Mouse (Mus musculus) lung, postnatal 25 days (tissue): ENCODE data around the gene Acy3.
"Not testable (repeated sequence)": the region's sequence is repeated elsewhere in the genome, so short reads cannot be mapped to it uniquely, and the experiment has no call there.

Experiments
- DNase-seq: peaks from one replicate; pipeline ENCODE4 v3.0.0; 2022; ENCODE audit warnings: low spot score

Gene Acy3

DNA sequence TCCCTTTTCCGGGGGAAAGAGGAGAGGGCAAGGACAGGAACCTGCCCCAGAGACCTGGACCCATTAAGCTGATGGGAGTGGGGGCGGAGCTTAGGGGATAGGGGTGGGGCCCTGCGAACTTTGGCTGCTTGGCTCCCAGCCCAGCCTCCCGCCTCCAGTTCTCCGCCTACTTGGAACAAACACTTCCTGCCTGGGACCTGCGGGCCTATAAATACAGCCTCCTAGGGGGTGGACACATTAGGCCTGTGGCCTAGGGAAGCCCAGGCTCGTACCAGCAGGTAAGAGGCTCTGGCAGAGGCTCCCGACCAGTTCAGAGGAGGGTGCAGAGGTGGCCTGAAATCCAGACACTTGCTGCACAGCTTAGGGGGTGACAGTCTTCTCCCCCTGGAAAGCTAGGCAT is at the start of gene Acy3:
Gene Acy3, plus strand, starts transcription at position 237 of the 400 bp plus-strand sequence.
- DNase-seq = peak; percentile 87

DNA sequence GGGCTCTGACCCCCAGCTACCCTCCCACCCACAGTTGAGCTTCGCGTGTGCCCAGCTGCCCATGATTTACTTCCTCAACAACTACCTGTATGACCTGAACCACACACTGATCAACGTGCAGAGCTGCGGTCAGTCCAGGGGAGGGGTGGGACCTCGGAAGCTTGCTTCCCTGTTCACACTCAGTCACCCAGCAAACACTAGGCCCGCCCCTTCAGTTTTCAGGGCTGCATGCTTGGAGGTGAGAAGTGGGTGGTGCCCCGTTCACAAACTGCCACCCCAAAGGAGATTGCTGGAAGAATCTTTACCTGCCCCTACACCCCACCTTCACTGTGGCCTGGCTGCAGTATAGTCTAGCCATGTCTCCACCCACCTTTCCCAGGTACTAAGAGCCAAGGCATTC is 44.1 kb upstream of the Acy3 start:
- no peak for DNase-seq

DNA sequence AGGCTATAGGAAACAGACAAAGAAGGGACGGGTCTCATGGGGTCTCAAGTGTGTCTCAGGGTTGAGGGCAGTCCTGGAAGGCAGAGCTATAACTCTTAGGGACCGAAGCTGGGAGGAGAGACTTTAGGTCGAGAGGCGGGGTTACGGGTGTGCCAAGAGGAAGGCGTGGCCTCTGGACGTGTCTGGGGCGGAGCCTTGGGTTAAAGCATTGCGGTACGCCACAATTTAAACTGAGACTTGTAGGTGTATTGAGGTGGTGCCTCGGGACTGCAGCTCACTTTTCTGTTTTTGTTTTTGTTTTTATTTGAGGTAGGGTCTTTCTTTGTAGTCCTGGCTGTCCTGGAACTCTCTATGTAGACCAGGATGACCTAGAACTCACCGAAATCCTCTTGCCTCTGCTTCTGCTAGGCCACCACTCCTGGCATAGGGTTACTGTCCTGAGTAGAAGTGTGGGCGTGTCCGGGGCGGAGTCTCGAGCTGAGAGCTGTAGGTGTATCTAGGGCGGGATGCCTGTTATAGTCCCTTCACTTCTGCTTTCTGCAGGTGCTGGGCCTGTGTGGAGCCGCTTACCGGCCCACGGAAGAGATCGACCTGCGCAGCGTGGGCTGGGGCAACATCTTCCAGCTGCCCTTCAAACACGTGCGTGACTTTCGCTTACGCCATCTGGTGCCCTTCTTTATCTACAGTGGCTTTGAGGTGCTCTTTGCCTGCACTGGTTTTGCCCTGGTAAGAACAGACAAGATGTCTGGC is 43.2 kb upstream of the Acy3 start:
- DNase-seq = peak; percentile 77

DNA sequence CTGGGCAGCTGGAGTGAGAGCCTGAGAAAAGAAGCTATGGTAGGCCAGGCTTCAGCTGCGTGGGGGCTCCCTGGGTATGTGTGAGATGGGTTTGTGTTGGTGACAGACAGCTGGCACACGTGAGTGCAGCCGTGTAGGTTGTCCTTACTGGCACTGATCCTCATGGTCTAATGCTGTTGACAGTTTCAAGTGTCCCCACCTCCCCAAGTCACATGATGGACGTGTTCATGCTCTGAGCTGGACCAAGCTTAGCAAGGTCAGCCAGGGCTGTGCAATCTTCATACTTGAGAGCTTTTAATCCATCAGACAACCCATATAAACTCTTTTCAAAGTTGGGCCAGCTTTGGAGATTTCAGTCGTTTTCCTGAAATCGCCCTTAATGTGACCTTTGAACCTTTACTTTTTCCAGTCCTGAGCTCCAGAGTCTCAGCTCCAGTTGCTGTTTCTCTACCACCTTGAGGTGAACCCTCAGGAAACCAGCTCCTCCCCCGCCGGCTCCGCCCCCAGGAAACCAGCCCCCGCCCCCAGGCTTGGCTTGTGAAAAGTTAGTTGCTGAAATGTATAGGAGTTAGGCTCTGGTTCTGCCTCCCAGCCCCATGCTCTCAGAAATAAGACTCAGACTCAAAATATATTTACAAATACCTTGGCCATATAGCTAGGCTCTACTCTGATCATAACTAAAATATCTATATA is 40.4 kb upstream of the Acy3 start:
- no peak for DNase-seq

DNA sequence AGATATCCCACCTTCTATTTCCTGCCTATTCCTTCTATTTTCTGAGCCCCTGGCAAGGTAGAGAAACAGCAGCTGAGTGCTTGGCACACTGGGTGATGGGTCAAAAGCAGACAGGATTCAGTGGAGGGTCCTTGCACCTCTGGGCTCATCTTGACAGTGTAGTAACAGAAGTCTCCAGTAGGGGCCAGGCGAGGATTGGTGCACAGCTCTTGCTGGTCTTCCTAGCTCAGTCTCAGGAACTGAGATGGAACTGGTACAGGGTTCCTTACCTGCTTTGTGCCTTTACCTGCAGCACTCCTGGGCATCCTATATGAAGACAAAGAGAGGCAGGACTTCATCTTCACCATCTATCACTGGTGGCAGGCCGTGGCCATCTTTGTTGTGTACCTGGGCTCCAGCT is 39.7 kb upstream of the Acy3 start:
- DNase-seq = peak; percentile 78

DNA sequence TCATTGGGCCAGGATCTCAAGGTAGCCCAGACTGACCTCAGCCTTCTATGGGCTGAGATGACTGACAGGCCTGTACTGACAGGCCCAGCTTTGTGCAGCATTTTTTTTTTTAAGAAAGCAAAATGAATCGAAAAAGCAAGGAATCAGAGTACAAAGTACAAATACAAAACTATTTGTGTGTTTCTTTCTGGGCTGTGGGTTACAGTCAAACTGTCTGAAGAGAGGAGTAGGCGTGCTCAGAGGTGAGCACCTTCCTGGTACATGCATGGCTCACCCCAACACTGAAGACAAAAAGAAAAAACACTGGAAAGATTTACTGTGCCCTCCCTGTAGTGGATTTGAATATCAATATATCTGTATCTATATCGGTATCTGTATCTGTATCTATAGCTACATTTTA is 38.6 kb upstream of the Acy3 start:
- DNase-seq = no peak

DNA sequence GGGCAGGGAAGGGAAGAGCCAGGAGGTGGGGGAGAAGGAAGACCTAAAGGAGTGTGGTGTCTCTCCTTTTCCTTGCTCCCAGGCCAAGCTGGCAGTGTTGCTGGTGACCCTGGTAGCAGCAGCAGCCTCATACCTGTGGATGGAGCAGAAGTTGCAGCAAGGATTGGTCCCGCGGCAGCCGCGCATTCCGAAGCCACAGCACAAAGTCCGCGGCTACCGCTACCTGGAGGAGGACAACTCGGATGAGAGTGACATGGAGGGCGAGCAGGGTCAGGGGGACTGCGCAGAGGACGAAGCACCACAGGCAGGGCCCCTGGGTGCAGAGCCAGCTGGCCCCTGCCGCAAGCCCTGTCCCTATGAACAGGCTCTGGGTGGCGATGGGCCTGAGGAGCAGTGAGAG is 37.8 kb upstream of the Acy3 start:
- no peak for DNase-seq

DNA sequence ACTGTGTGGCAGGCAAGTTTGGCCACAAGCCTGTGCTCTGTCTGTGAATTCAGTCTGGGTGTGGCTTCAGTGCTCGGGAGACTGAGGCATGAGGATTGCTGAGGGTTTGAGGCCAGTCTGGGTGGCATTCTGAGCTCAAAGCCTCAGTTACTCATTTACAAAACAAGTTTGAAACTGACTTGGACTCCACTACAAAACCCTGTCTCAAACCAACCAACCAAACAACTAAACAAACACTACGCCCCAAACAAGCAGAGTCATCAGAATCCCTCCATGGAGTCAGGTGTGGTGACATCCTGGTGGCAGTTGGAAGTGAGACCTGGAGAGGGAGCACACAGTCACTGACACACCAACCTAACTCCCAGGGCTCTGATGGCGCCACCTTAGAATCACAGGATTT is 36.0 kb upstream of the Acy3 start:
- DNase-seq = no peak

DNA sequence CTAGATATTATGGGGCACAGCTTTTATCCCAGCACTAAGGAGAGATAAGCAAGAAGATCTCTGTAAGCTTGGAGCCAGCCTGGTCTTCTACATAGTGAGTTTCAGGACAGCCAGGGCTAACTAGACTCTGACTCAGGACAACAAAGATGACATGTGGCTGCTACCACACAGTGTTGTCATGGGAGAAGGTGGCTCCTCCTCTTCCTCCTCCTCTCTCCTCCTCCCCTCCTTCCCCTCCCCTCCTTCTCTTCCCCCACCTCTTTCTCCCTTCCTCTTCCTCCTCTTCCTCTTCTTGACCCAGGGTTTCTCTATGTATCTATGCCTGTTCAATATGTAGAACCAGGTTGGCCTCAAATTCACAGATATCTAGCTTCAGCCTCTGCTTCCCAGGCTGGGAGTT is 34.9 kb upstream of the Acy3 start:
- no peak for DNase-seq

DNA sequence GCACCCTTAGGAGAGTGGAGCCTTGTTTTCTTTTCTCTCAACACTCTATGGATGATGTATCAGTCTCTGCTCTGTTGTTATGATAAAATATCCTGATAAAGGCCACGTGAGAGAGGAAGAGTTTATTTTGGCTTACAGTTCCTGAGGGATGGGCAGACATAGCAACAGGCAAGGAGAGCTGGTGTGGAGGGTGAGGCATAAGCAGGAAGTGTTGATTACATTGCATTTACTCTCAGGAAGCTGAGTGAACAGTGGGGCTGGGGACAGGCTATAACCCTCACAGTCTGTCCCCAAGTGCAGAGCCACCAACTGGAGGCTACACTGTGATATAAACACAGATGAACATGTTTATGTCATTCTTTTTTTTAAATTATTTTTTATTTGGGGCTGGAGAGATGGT is 34.3 kb upstream of the Acy3 start:
- no peak for DNase-seq

DNA sequence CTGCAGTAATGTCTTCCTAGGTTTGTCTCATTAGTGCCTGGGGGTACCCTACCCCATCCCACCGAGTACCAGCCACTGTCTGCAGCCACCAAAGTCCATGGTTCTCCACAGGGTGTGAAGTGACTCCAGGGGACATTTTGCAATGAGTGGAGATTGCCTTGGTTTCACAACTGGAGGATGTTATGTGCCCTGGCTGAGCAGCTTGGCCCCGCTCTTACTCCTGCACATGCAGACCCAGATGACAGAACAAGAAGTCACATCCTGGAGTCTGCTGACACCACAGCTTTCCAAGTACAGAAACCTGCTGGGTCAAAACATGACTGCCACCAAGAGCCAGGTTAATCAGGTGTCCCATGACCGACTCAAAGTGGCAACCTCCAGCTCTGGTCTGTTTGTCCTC is 31.3 kb upstream of the Acy3 start:
- no peak for DNase-seq

DNA sequence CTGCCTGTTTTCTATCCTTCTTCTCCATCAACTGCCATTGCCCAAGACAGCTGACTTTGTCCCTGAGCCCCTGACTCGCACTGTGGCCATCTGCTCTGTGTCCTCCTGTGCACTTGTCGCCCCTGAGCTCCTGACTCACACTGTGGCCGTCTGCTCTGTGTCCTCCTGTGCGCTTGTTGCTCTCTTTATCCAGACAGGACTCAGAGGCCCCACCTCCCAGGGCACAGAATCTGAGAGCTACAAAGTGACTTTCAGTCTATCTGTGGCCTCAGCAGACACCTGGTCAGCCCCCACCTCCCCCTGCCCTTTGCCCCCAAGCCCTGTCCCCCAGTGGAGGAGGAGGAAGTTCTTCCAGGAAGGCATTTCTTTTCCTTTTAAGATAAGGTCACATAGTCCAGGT is 30.6 kb upstream of the Acy3 start:
- no peak for DNase-seq

DNA sequence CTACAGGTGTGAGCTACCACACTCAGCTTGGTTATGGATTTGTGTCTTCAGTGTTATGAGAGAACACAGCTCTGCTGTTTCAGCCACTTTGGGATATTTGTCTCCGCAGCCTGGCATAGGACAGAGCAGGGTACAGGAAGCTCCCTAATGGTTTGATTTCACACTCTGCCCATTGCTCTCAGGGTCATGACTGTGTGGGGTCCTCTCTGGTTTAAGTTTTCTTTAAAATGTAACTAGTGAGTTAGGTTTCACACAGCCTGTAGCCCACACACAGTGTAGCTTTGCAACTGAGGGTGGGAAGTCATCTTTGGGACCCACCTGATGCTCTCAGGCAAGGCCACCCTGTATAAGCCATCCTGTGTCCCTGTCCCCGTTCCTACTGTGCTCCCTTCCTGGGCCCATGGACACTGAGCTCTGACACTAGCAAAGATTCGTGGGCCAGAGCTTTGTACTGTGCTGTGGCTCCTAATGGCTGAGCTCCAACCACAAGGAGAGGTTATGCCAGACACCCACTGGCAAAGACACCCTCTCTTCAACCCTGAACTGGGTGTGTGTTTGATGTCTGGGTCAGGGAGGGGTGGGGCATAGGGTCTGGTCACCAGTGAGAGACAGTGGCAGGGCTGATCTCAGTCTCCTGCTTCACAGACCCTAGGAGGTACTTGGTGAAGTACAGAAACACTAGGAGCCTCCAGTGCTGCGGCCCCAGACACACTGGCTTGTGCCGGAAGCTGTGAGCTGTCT is 28.9 kb upstream of the Acy3 start:
- not testable (repeated sequence) for DNase-seq

DNA sequence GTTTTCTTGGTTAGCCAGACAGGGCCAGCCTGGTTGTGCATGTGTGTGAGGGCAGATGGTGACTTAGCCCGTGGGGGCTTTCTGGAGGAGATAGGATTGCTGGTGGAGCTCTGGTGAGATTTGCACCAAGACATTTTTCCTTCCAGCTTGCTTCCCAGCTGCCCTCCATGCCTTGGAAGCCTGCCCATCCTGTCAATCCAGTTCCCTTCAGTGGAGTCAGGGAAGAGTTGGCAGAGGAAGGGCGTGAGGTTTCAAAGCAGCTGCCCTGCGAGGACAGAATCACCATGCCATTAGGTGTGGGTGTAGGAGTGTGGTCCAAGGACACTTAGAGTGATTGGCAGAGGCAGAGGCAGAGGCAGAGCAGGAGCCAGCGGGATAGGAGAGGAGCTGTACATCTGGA is 27.9 kb upstream of the Acy3 start, which contains the start of gene Aldh3b3:
Gene Aldh3b3, plus strand, starts transcription at position 176 of the 400 bp plus-strand sequence.
- no peak for DNase-seq

DNA sequence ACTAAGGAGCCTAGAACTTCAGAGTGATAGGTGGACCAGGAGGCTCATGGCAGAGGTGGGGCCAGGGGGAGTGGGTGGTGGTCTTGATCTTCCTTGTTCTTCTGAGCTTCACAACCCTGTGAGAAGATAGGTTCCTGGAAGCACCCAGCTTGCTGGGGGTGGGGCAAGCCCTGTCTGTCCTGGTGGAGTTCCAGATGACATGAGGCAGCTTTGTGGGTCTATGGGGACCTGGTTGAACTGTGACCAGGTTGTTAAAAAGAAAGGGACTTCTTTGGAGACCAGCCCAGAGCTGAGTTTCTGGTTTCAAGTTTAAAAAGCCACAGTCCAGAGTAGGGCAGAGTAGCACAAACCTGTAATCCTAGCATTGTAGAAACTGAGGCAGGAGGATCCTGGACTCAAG is 27.3 kb upstream of the Acy3 start:
- DNase-seq = no peak

DNA sequence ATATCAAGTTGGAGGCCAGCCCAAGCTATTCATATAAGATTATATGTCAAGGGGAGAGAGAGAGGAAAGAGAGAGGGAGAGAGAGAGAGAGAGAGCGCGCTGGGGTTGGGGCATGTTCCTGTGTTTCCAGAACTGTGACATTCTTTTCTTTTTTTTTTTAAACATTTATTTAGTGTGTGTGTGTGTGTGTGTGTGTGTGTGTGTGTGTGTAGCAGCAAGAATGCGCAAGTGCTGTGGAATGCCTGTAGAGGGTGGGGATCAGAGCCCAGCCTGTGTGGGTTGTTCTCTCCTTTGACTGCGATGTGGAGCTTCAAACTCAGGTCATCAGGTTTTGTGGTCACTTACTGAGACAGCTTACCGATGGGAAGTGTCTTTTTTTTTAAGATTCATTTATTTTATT is 26.2 kb upstream of the Acy3 start:
- no peak for DNase-seq

DNA sequence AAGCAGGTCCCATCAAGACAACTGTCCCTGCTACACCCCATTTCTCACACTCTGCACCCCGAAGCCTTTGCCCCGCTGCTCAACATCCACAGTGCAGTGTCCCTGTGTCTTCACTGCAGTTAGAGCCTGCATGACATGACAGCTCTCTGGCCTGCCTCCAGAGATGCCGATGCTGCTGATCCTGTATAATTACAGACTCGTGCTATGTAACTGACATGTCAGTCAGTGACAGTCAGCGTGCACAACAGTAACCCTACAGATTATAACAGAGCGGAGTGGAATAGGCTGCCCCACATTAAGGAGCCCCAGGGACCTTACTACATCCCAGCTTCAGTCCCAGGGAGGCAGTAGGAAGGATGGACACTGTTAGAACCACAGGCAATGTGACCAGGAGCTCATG is 24.6 kb upstream of the Acy3 start:
- not testable (repeated sequence) for DNase-seq

DNA sequence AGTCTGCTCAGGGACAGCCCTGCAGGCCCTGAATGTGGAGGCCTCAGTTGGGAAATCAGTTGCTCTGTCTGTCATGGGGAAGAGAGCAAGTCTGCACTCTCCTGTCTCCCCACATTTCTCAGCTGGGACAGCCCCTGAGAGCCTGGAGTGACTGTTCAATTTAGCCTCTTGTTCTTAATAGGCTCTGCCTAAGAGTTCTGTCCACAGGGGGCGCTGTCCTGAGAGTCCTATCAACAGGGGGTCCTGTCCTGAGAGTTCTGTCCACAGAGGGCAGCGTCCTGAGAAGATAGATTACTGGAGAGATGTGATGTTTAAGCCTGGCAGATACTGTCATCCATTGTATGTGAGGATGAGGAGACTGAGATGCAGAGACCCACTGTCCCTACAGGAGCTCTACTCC is 23.9 kb upstream of the Acy3 start:
- no peak for DNase-seq

DNA sequence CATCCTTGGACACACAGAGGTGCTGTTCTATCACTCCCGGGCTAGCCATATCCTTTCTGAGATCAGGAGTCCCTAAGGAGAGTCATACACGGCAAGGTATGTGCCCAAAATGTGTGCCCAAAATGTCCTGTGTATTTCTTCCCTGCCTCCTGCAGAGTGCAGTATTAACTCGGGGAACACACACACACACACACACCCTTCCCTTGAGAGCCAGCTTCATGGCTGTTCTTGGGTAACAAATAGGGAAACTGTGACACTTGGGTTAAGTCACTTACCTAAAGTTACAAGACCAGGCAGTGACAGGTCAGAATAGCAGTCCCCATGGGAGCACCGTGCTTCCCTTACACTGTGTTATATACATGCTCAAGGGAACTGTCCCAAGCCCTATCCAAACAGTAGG is 22.3 kb upstream of the Acy3 start:
- no peak for DNase-seq

DNA sequence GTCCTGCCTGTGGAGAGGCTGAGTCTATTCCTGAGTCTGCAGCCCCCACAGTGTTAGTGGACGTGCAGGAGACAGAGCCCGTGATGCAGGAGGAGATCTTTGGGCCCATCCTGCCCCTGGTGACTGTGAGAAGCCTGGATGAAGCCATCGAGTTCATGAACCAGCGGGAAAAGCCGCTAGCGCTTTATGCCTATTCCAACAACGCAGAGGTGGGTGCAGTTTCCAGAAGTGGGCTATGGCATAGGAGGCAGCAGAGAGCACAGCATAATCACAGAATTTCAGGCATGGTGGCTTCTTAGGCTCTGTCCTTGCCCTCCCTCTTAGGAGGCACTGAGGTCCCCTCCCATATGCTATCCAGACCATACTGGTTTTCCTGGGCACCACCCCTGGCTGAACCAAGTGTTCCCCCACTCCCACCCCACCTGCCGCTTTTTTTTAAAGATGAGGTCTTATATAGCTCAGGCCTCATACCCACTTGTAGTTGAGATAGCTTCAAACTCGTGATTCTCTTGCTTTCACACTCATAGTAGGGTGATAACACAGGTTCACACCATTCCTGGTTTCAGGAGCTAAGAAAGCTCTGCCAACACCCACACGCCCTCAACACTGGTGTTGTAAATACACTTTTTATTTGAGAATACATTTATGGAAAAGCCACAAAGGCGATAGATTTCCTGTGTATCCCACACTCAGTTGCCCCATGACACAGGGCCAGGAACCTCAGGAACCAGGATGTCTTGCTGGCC is 19.9 kb upstream of the Acy3 start:
- no peak for DNase-seq

DNA sequence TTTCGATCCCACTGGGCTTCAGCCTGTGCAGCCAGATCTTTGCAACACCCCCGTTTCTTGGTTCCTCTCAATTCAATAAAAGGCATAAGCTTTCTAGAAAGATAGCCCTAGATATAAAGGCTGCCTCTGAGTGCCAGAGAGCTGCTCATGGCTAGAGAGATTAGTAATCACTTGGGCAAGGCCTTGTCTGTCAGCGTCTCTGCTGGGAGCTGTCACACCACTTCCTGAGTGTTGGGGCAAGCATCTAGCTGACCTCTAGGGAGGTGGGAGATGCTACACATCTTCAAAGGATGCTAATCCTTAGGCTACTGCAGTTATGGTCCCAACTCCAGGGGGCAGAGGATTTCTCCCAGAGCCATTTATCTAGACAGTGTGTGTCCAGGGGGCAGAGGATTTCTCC is 19.1 kb upstream of the Acy3 start:
- no peak for DNase-seq

DNA sequence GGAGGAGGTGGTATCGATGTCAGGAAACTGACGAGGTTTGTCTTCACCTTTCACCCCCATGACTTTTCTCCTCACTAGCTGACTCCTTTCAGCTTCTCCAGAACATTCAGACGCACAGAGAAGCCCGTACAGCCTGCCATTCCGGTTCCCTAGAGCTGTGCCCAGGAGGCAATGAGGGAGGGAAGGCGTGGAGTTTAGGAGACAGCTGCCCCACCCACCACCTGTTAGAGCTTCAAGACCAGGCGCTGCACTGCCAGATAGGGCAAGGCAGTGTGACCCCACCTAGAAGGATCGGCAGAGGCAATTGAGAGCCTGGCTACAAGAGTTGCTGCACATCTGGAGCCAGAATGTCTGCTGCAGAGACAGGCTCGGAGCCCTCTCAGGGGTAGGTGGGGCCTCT is 14.1 kb upstream of the Acy3 start, which contains the start of gene Aldh3b2:
Gene Aldh3b2, plus strand, starts transcription at position 100 of the 400 bp plus-strand sequence.
- peak; percentile 47 for DNase-seq
